Mouse (Mus musculus): Measurements from ENCODE around the gene Phldb2.

DNA sequence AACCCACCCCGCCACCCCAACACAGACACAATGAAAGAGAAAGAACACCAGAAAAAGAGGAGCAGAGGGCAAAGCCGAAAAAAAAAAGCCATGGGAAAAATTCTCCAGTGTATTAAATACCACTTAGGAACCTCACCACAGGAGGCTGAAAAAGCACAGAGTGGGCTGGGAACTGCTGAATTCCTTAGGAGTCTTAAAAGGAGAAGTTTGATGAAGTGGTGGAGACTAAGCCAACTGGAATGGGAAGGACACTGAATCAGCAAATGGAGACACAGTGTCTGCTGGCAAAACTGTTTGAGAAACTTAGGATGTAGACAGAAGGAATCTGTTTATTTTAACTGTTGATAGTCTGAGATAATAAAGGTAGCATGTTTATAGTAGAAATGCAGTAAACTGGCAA, 154.8 kb downstream of the Phldb2 start:
- no peak for TF ChIP-seq CTCF (conservative IDR thresholded peaks at IDR 0.05; ENCODE audit: insufficient read depth, insufficient read length, low read depth, low read length)
- no peak for TF ChIP-seq POLR2A (IDR thresholded peaks at IDR 0.05; ENCODE audit: low read depth, low read length)
